Mouse (Mus musculus): ENCODE results near the gene Unc13b.

Unc13b gene

GRCm38 (mm10) chr4:43038567-43039495 is 19.9 kb upstream of the Unc13b start:
- no peak for DNase-seq

GRCm38 (mm10) chr4:43039609-43040008 is 19.1 kb upstream of the Unc13b start:
- no peak for DNase-seq

GRCm38 (mm10) chr4:43040114-43040572 is 18.6 kb upstream of the Unc13b start:
- peak; percentile 83 to 89 for DNase-seq

- no peak for DNase-seq
These were observed 17.7 kb upstream of the Unc13b start for GRCm38 (mm10) chr4:43040881-43041547.

- DNase-seq: peak; percentile 53 to 59
These were observed 15.0 kb upstream of the Unc13b start for GRCm38 (mm10) chr4:43043644-43044357.

GRCm38 (mm10) chr4:43044673-43045072 is 14.1 kb upstream of the Unc13b start:
- no peak for DNase-seq

- no peak for DNase-seq
These were observed 13.5 kb upstream of the Unc13b start for GRCm38 (mm10) chr4:43045285-43045658.

GRCm38 (mm10) chr4:43045659-43046302 is 13.0 kb upstream of the Unc13b start, which contains the start of gene Fam214b:
Fam214b (minus strand) TSS chr4:43046220.
- peak; percentile 73 to 82 for DNase-seq

- DNase-seq: no peak
These were observed 12.1 kb upstream of the Unc13b start for GRCm38 (mm10) chr4:43046607-43047006.

- DNase-seq: peak in 1 of 2 experiments; percentile 48
These were observed 11.5 kb upstream of the Unc13b start for GRCm38 (mm10) chr4:43047231-43047630.

GRCm38 (mm10) chr4:43052627-43053026 is 6.1 kb upstream of the Unc13b start:
- no peak for DNase-seq

- DNase-seq: no peak
These were observed 1.1 kb upstream of the Unc13b start for GRCm38 (mm10) chr4:43057654-43058053.

GRCm38 (mm10) chr4:43058392-43058752 is 381 bp upstream of the Unc13b start:
- no peak for DNase-seq

GRCm38 (mm10) chr4:43059697-43060096 is 944 bp downstream of the Unc13b start:
- DNase-seq: no peak

GRCm38 (mm10) chr4:43060286-43060685 is 1.5 kb downstream of the Unc13b start:
- DNase-seq: no peak

- DNase-seq: no peak
These were observed 6.7 kb downstream of the Unc13b start for GRCm38 (mm10) chr4:43065471-43065870.

GRCm38 (mm10) chr4:43074923-43075322 is 16.2 kb downstream of the Unc13b start:
- no peak for DNase-seq

GRCm38 (mm10) chr4:43078071-43078718 is 19.4 kb downstream of the Unc13b start:
- DNase-seq: no peak

GRCm38 (mm10) chr4:43082458-43082857 is 23.7 kb downstream of the Unc13b start:
- DNase-seq: no peak

- no peak for DNase-seq
These were observed 31.2 kb downstream of the Unc13b start for GRCm38 (mm10) chr4:43089950-43090349.

GRCm38 (mm10) chr4:43091183-43091582 is 32.4 kb downstream of the Unc13b start:
- DNase-seq: no peak

- no peak for DNase-seq
These were observed 54.7 kb downstream of the Unc13b start for GRCm38 (mm10) chr4:43113491-43113890.
